Mouse (Mus musculus) embryonic facial prominence, embryonic 15.5 days (tissue): Measurements from ENCODE around the gene Gm4981. TPM values are rescaled to one million over a fixed set of nuclear protein-coding genes. Genes with fewer than 3 reads are reported as not detected.

ENCODE experiments used
- ATAC-seq: fragments of 200-750 bp; cut with Nextera tagmentation; 2 replicates; pipeline ENCODE4 v1.8.0; 2017; ENCODE audit warnings: low read depth, moderate TSS enrichment; ENCODE audit not compliant: insufficient number of reproducible peaks, low FRiP score, low TSS enrichment
- H3K27ac ChIP-seq: fragments of 300-500 bp; sonication (generic); replicated peaks from 2 replicates; pipeline ENCODE4 v1.5.1; 2015; ENCODE audit warnings: mild to moderate bottlenecking, inconsistent platforms
- H3K27me3 ChIP-seq: fragments of 300-500 bp; sonication (generic); 2 replicates; pipeline ENCODE4 v1.6.1; 2015; ENCODE audit warnings: inconsistent platforms
- H3K36me3 ChIP-seq: fragments of 300-500 bp; sonication (generic); 2 replicates; pipeline ENCODE4 v1.6.1; 2015; ENCODE audit warnings: mild to moderate bottlenecking, inconsistent platforms
- H3K4me1 ChIP-seq: fragments of 300-500 bp; sonication (generic); 2 replicates; pipeline ENCODE4 v1.6.1; 2015; ENCODE audit warnings: inconsistent platforms
- H3K4me2 ChIP-seq: fragments of 300-500 bp; sonication (generic); replicated peaks from 2 replicates; pipeline ENCODE4 v1.6.1; 2015; ENCODE audit warnings: mild to moderate bottlenecking, inconsistent platforms
- H3K4me3 ChIP-seq: fragments of 300-500 bp; sonication (generic); replicated peaks from 2 replicates; pipeline ENCODE4 v1.5.1; 2015; ENCODE audit warnings: mild to moderate bottlenecking, inconsistent platforms
- H3K9ac ChIP-seq: fragments of 300-500 bp; sonication (generic); 2 replicates; pipeline ENCODE4 v1.6.1; 2015; ENCODE audit warnings: inconsistent platforms
- H3K9me3 ChIP-seq: fragments of 300-500 bp; sonication (generic); replicated peaks from 2 replicates; pipeline ENCODE4 v1.6.1; 2016; ENCODE audit warnings: inconsistent platforms
- WGBS: fragments of 180-500 bp; shearing (Covaris S2); methylation state at CpG from one replicate; pipeline ENCODE4 v1.1.7; 2015; 5-methylcytosine and 5-hydroxymethylcytosine counted together
- polyA plus RNA-seq: library from polyadenylated mRNA; unstranded; fragments of >200 nt; fragmentation: Nextera tagmentation; extraction: Ambion mirVana; gene quantifications from 2 replicates; pipeline ENCODE4 v1.2.1, GENCODE M21; 2015

The Gm4981 gene
- polyA plus RNA-seq, 1 experiment from 2014 or later, result not detected

- 75% methylated on average over 3 of the region's 3 CpGs for WGBS
- no peaks in the 10 kb centered on the region for H3K9me3 ChIP-seq
- no peak overlapping the region for H3K4me2 ChIP-seq
- no peaks in the 10 kb centered on the region for H3K27me3 ChIP-seq
- no peaks in the 10 kb centered on the region for H3K4me1 ChIP-seq
- H3K36me3 ChIP-seq, result no peaks in the 10 kb centered on the region
- H3K9ac ChIP-seq, result no peak overlapping the region
- H3K27ac ChIP-seq, result no peak overlapping the region
- ATAC-seq, result no peak
- no peak overlapping the region for H3K4me3 ChIP-seq
These were observed 19.1 kb downstream of the Gm4981 start for GRCm38 (mm10) chr10:58217366-58217765.

- no peak overlapping the region for H3K9ac ChIP-seq
- no peak overlapping the region for H3K4me2 ChIP-seq
- H3K4me3 ChIP-seq, result no peak overlapping the region
- H3K4me1 ChIP-seq, result no peaks in the 10 kb centered on the region
- no peaks in the 10 kb centered on the region for H3K9me3 ChIP-seq
- H3K27me3 ChIP-seq, result no peaks in the 10 kb centered on the region
- H3K36me3 ChIP-seq, result no peaks in the 10 kb centered on the region
- no peak overlapping the region for H3K27ac ChIP-seq
- ATAC-seq, result no peak
- WGBS, result 81% methylated on average over 1 of the region's 1 CpGs
These were observed 21.1 kb downstream of the Gm4981 start for GRCm38 (mm10) chr10:58215353-58215752.

- no peak overlapping the region for H3K4me3 ChIP-seq
- H3K27me3 ChIP-seq, result no peaks in the 10 kb centered on the region
- no peak for ATAC-seq
- H3K4me2 ChIP-seq, result no peak overlapping the region
- no peak overlapping the region for H3K9ac ChIP-seq
- no peaks in the 10 kb centered on the region for H3K9me3 ChIP-seq
- H3K36me3 ChIP-seq, result no peaks in the 10 kb centered on the region
- H3K27ac ChIP-seq, result no peak overlapping the region
- no peaks in the 10 kb centered on the region for H3K4me1 ChIP-seq
- 77% methylated on average over 5 of the region's 5 CpGs for WGBS
These were observed 21.6 kb downstream of the Gm4981 start for GRCm38 (mm10) chr10:58214934-58215333.

GRCm38 (mm10) chr10:58214497-58214896, 22.0 kb downstream of the Gm4981 start:
- no peak overlapping the region for H3K27ac ChIP-seq
- H3K36me3 ChIP-seq, result no peaks in the 10 kb centered on the region
- H3K4me3 ChIP-seq, result no peak overlapping the region
- H3K27me3 ChIP-seq, result no peaks in the 10 kb centered on the region
- H3K4me2 ChIP-seq, result no peak overlapping the region
- no peaks in the 10 kb centered on the region for H3K4me1 ChIP-seq
- no peak overlapping the region for H3K9ac ChIP-seq
- H3K9me3 ChIP-seq, result no peaks in the 10 kb centered on the region
- no peak for ATAC-seq

GRCm38 (mm10) chr10:58212230-58212629, 24.3 kb downstream of the Gm4981 start:
- no peak for ATAC-seq
- Histone ChIP-seq H3K4me1 (no peaks in the 10 kb centered on the region), H3K9ac (no peak overlapping the region), H3K4me3 (no peak overlapping the region), H3K27me3 (no peaks in the 10 kb centered on the region), H3K9me3 (no peaks in the 10 kb centered on the region), H3K36me3 (no peaks in the 10 kb centered on the region), H3K27ac (no peak overlapping the region), H3K4me2 (no peak overlapping the region)
- 76% methylated on average over 7 of the region's 7 CpGs for WGBS

- Histone ChIP-seq H3K4me1 (no peaks in the 10 kb centered on the region), H3K36me3 (no peaks in the 10 kb centered on the region), H3K4me2 (no peak overlapping the region), H3K27ac (no peak overlapping the region), H3K9me3 (no peaks in the 10 kb centered on the region), H3K27me3 (no peaks in the 10 kb centered on the region), H3K9ac (no peak overlapping the region), H3K4me3 (no peak overlapping the region)
- 86% methylated on average over 2 of the region's 2 CpGs for whole genome bisulfite sequencing
- no peak for ATAC-seq
These were observed 25.3 kb downstream of the Gm4981 start for GRCm38 (mm10) chr10:58211213-58211612.

- 46% methylated on average over 1 of the region's 1 CpGs for WGBS
- no peaks in the 10 kb centered on the region for H3K36me3 ChIP-seq
- no peak overlapping the region for H3K4me3 ChIP-seq
- no peak overlapping the region for H3K9ac ChIP-seq
- no peaks in the 10 kb centered on the region for H3K9me3 ChIP-seq
- no peak overlapping the region for H3K4me2 ChIP-seq
- ATAC-seq, result no peak
- H3K27me3 ChIP-seq, result no peaks in the 10 kb centered on the region
- H3K4me1 ChIP-seq, result no peaks in the 10 kb centered on the region
- no peak overlapping the region for H3K27ac ChIP-seq
These were observed 26.0 kb downstream of the Gm4981 start for GRCm38 (mm10) chr10:58210514-58210913.

- Histone ChIP-seq H3K4me1 (no peaks in the 10 kb centered on the region), H3K27ac (no peak overlapping the region), H3K36me3 (no peaks in the 10 kb centered on the region), H3K9ac (no peak overlapping the region), H3K9me3 (no peaks in the 10 kb centered on the region), H3K27me3 (no peaks in the 10 kb centered on the region), H3K4me2 (no peak overlapping the region), H3K4me3 (no peak overlapping the region)
- ATAC-seq, result no peak
- WGBS, result 62% methylated on average over 2 of the region's 2 CpGs
These were observed 26.6 kb downstream of the Gm4981 start for GRCm38 (mm10) chr10:58209710-58210467.

- 76% methylated on average over 4 of the region's 4 CpGs for WGBS
- H3K27ac ChIP-seq, result no peak overlapping the region
These were observed 29.7 kb downstream of the Gm4981 start for GRCm38 (mm10) chr10:58206639-58207404.

GRCm38 (mm10) chr10:58205986-58206385, 30.5 kb downstream of the Gm4981 start:
- no peaks in the 10 kb centered on the region for H3K4me1 ChIP-seq
- H3K4me3 ChIP-seq, result no peak overlapping the region
- H3K27me3 ChIP-seq, result no peaks in the 10 kb centered on the region
- WGBS, result 40% methylated on average over 1 of the region's 1 CpGs
- ATAC-seq, result no peak
- H3K27ac ChIP-seq, result no peak overlapping the region
- no peaks in the 10 kb centered on the region for H3K36me3 ChIP-seq
- no peak overlapping the region for H3K4me2 ChIP-seq
- no peak overlapping the region for H3K9ac ChIP-seq
- H3K9me3 ChIP-seq, result no peaks in the 10 kb centered on the region

More at GRCm38 (mm10) chr10:58206639-58207404, 29.7 kb downstream of the Gm4981 start:
- no peak for ATAC-seq
- H3K9ac ChIP-seq, result no peak overlapping the region
- H3K4me1 ChIP-seq, result no peaks in the 10 kb centered on the region
- H3K4me3 ChIP-seq, result no peak overlapping the region
- H3K9me3 ChIP-seq, result no peaks in the 10 kb centered on the region
- no peak overlapping the region for H3K4me2 ChIP-seq
- no peaks in the 10 kb centered on the region for H3K27me3 ChIP-seq
- no peaks in the 10 kb centered on the region for H3K36me3 ChIP-seq
